Mouse (Mus musculus): Measurements from ENCODE around the gene Eng. TPM values are rescaled to one million over a fixed set of nuclear protein-coding genes. Genes with fewer than 3 reads are reported as not detected.

The Eng gene
- polyA plus RNA-seq, 1 experiment from 2014 or later: 20.6 TPM

DNA sequence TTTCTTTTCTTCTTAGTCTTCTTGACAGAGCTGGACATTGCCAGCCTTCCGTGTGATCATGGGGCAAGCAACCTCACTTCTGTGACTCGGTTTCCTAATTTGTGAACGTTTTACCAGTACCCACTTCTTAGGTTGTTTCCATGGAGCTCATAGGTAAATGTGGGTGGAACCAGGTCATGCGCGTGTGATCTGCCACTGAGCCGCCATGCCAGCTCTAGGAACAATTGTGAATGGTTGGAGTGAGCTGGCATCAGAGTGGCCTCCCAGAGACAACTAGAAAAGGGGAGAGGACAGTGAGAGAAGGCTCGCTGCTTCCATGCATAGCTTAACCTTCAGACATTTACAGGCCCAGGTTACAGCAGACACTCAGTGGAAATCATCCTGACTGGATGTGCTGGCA, 21.8 kb downstream of the Eng start:
- WGBS (ENCODE audit: insufficient replicate concordance): 84% methylated on average over 7 of the region's 7 CpGs
- Histone ChIP-seq H3K27ac (no peak overlapping the region), H3K4me2 (no peak overlapping the region)

DNA sequence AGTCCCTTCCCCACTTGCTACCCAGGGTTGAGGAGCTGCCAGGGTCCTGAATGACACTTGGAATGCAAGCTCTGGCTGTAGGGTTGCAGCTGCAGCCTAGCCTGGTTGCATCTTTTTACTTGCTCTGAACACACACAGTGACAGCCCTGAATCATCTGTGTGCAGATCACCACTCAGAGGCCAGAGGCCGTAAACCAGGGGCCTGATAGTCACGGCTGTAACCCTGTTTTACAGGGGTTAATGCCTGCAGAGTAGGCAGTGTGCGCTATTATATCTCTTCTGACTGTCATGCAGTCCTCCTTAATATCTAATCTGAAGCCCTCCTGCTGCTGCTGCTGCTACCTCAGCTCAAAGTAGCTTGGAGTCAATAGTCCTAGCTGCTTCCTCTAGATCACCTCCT, 23.5 kb downstream of the Eng start:
- peak; percentile 79 for ATAC-seq (ENCODE audit: low read depth)
- H3K9me3 ChIP-seq (replicated peaks): no peaks in the 10 kb centered on the region
- peaks cover 29% of the 10 kb centered on the region for H3K36me3 ChIP-seq
- H3K4me2 ChIP-seq: no peak overlapping the region
- no peak overlapping the region for H3K4me3 ChIP-seq (replicated peaks)
- H3K27me3 ChIP-seq: no peaks in the 10 kb centered on the region
- DNase-seq: no peak
- WGBS (ENCODE audit: insufficient replicate concordance): 24% methylated on average over 3 of the region's 3 CpGs
- H3K27ac ChIP-seq: peak overlapping the region; percentile 14; the same call in 1 of the 2 replicates
- peaks cover 50% of the 10 kb centered on the region for H3K4me1 ChIP-seq (replicated peaks)
- H3K9ac ChIP-seq: no peak overlapping the region

More for the DNA sequence above, 21.8 kb downstream of the Eng start:
- Histone ChIP-seq H3K4me1 (replicated peaks) (peaks cover 45% of the 10 kb centered on the region), H3K9me3 (replicated peaks) (no peaks in the 10 kb centered on the region), H3K36me3 (peaks cover 16% of the 10 kb centered on the region), H3K9ac (no peak overlapping the region), H3K27me3 (no peaks in the 10 kb centered on the region), H3K4me3 (replicated peaks) (no peak overlapping the region)
- no peak for DNase-seq
- ATAC-seq (ENCODE audit: low read depth): no peak

DNA sequence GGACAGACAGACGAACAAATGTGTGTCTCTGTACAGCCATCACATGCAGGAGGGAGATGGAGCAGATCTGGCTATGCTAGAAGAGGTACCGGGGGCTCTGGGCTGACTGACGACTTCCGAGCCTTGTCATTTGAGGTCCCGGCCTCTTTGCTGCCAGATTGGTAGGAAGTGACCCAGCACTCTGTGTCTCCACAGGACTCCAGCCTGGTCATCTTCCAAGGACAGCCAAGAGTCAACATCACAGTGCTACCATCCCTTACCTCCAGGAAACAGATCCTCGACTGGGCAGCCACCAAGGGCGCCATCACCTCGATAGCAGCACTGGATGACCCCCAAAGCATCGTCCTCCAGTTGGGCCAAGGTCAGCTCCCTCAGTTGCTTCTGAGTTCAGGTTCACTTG, 24.8 kb downstream of the Eng start:
- no peak overlapping the region for H3K27ac ChIP-seq
- no peak overlapping the region for H3K9ac ChIP-seq
- H3K27me3 ChIP-seq: no peaks in the 10 kb centered on the region
- ATAC-seq (ENCODE audit: low read depth) (no peak), DNase-seq (no peak)
- no peak overlapping the region for H3K4me3 ChIP-seq (replicated peaks)
- peaks cover 38% of the 10 kb centered on the region for H3K36me3 ChIP-seq
- peaks cover 38% of the 10 kb centered on the region for H3K4me1 ChIP-seq (replicated peaks)
- H3K9me3 ChIP-seq (replicated peaks): no peaks in the 10 kb centered on the region
- no peak overlapping the region for H3K4me2 ChIP-seq
- 79% methylated on average over 9 of the region's 9 CpGs for WGBS (ENCODE audit: insufficient replicate concordance)

DNA sequence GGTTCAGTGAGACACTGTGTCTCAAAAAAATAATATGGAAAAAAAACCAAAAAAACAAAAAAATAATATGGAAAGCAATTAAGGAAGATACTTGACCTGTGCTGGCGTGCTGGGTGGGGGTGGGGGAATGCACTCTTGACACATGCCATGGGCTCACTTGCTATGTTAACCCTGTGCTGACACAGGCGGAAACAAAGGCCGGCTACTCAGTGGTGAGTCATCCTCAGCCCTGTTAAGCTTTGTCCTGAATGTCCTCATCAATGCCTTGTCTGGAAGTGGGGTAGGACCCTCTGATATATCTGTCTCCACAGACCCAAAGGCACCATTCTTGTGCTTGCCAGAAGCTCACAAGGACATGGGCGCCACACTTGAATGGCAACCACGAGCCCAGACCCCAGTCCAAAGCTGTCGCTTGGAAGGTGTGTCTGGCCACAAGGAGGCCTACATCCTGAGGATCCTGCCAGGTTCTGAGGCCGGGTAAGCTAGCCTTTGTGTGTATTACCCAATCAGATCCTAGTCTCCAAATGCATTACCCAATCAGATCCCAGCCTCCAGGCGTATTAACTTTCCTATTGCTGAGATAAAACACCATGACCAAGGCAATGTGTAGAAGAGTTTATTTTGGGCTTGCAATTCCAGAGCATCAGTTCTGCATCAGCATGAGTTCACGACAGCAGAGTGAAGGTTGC, 25.7 kb downstream of the Eng start:
- Histone ChIP-seq H3K9ac (no peak overlapping the region), H3K27me3 (no peaks in the 10 kb centered on the region), H3K27ac (no peak overlapping the region), H3K4me2 (no peak overlapping the region), H3K4me3 (replicated peaks) (no peak overlapping the region), H3K36me3 (peaks cover 38% of the 10 kb centered on the region), H3K9me3 (replicated peaks) (peaks cover 3% of the 10 kb centered on the region; the same call in 1 of the 2 replicates), H3K4me1 (replicated peaks) (peaks cover 36% of the 10 kb centered on the region)
- ATAC-seq (ENCODE audit: low read depth): no peak
- DNase-seq: no peak
- WGBS (ENCODE audit: insufficient replicate concordance): 69% methylated on average over 9 of the region's 9 CpGs

DNA sequence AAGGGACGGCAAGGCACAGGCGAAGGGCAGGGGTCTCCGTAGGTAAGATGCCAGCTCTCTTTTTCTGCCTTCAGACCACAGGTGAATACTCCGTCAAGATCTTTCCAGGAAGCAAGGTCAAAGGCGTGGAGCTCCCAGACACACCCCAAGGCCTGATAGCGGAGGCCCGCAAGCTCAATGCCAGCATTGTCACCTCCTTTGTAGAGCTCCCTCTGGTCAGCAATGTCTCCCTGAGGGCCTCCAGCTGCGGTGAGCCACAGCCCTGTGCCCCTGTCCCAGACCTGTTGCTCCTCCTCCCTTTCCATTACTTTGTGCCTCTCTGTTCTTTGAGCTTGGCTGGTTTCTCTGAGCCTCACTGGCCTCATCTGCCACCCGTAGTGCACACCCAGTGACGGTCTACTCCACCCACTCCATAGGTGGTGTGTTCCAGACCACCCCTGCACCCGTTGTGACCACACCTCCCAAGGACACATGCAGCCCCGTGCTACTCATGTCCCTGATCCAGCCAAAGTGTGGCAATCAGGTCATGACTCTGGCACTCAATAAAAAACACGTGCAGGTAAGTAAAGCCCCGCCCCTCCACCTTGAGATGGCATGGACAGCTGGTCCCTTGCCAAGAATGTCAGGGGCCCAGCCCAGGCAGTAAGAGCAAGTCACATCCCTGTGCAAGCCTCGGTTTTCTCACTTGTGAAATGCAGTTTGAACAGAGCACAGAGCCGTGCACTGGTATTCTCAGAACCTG, 27.0 kb downstream of the Eng start:
- Histone ChIP-seq H3K4me2 (peak overlapping the region; percentile 13; the same call in 1 of the 2 replicates), H3K4me3 (replicated peaks) (no peak overlapping the region), H3K9me3 (replicated peaks) (peaks cover 3% of the 10 kb centered on the region; the same call in 1 of the 2 replicates), H3K27me3 (no peaks in the 10 kb centered on the region), H3K27ac (peak overlapping the region; percentile 54; the same call in 1 of the 2 replicates), H3K36me3 (peaks cover 38% of the 10 kb centered on the region), H3K4me1 (replicated peaks) (peaks cover 36% of the 10 kb centered on the region), H3K9ac (no peak overlapping the region)
- DNase-seq: no peak
- peak; percentile 63 for ATAC-seq (ENCODE audit: low read depth)
- WGBS (ENCODE audit: insufficient replicate concordance): 45% methylated on average over 16 of the region's 16 CpGs

DNA sequence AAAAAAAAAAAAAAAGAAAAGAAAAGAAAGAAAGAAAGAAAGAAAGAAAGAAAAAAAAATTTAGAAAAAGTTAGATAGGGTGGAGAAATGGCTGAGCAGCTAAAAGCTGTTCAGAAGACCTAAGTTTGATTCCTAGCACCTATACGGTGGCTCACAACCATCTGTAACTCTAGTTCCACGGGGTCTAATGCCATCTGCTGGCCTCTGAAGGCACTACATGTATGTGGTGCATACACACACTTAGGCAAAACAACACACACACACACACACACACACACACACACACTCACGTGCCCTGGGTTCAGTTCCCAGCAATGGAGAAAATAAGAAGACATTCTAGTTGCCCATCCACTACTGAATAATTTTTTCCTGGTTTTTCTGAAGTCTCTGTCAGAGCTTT, 30.4 kb downstream of the Eng start:
- Histone ChIP-seq H3K4me2 (no peak overlapping the region), H3K9me3 (replicated peaks) (peaks cover 3% of the 10 kb centered on the region; the same call in 1 of the 2 replicates), H3K27ac (no peak overlapping the region), H3K4me1 (replicated peaks) (peaks cover 22% of the 10 kb centered on the region), H3K36me3 (peaks cover 45% of the 10 kb centered on the region), H3K9ac (no peak overlapping the region), H3K4me3 (replicated peaks) (no peak overlapping the region), H3K27me3 (no peaks in the 10 kb centered on the region)
- ATAC-seq (ENCODE audit: low read depth): no peak
- WGBS (ENCODE audit: insufficient replicate concordance): 82% methylated on average over 3 of the region's 3 CpGs
- no peak for DNase-seq

DNA sequence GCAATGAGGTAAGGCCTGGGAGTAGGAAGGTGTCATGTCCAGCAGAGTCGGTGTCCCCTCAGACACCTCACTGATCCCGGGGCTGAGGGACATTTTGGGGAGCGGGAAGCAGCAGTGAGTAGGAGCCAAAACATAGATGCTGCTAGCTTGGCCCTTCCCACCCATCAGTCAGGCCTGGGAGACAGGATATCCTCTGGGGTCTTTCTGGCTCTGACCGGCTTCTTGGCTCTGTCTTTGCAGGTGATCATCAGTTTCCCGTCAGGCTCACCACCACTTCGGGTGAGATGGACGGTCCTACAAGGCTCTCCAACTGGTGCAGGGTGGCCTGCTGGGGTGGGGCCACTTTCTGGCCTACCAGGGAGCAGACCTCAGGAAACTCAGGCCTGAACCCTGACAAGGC, 31.3 kb downstream of the Eng start:
- H3K36me3 ChIP-seq: peaks cover 43% of the 10 kb centered on the region
- ATAC-seq (ENCODE audit: low read depth): no peak
- 90% methylated on average over 7 of the region's 7 CpGs for WGBS (ENCODE audit: insufficient replicate concordance)

DNA sequence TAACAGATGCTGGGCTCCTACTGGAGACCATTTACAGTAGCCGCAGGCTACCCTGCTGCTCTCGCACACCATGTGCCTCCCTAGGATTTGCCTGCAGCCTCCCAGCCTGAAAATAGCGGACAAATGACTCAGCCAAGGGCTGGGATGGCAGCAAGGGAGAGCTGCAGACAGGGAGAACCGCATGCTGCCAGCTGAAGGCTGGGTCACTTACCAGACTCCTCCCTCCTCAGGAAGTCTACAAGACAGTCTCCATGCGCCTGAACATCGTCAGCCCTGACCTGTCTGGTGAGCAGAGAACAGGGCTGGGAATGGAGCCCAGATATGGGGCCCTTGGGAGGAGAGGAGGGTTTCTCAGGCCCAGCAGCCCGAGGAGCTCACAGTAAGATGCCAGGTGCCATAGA, 33.7 kb downstream of the Eng start:
- H3K9me3 ChIP-seq (replicated peaks): peaks cover 3% of the 10 kb centered on the region; the same call in 1 of the 2 replicates
- no peak overlapping the region for H3K9ac ChIP-seq
- 60% methylated on average over 7 of the region's 7 CpGs for WGBS (ENCODE audit: insufficient replicate concordance)
- no peaks in the 10 kb centered on the region for H3K27me3 ChIP-seq
- H3K4me2 ChIP-seq: no peak overlapping the region
- peaks cover 50% of the 10 kb centered on the region for H3K36me3 ChIP-seq
- DNase-seq (no peak), ATAC-seq (ENCODE audit: low read depth) (no peak)
- no peak overlapping the region for H3K4me3 ChIP-seq (replicated peaks)
- no peak overlapping the region for H3K27ac ChIP-seq
- H3K4me1 ChIP-seq (replicated peaks): peaks cover 3% of the 10 kb centered on the region; the same call in 1 of the 2 replicates

More for the DNA sequence above, 31.3 kb downstream of the Eng start:
- H3K27me3 ChIP-seq: no peaks in the 10 kb centered on the region
- H3K4me3 ChIP-seq (replicated peaks): no peak overlapping the region
- H3K9me3 ChIP-seq (replicated peaks): peaks cover 3% of the 10 kb centered on the region; the same call in 1 of the 2 replicates
- DNase-seq: no peak
- no peak overlapping the region for H3K9ac ChIP-seq
- no peak overlapping the region for H3K27ac ChIP-seq
- peaks cover 14% of the 10 kb centered on the region for H3K4me1 ChIP-seq (replicated peaks)
- H3K4me2 ChIP-seq: no peak overlapping the region

DNA sequence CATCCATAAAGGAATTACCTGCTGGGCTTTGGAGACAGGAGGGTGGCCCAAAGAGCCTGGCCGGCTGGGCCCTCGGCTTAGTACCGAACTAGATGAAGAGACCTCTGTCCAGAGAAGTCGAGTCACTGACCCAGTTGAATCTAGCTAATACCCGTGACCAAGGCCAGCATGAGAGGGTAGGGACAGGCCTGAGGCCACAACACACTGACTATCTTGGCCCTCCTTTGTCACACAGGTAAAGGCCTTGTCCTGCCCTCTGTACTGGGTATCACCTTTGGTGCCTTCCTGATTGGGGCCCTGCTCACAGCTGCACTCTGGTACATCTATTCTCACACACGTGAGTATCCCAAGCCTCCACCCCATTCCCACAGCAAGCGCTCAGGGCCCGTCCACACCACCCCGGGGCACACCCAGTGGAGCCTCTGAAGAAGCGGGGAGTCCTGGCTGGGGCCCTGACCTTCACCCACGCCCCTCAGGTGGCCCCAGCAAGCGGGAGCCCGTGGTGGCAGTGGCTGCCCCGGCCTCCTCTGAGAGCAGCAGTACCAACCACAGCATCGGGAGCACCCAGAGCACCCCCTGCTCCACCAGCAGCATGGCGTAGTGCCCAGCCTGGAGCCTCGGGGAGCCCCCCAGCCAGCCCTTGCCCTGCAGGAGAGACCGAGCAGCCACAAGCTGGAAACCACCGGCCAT, 34.7 kb downstream of the Eng start:
- H3K4me2 ChIP-seq: no peak overlapping the region
- H3K9me3 ChIP-seq (replicated peaks): peaks cover 3% of the 10 kb centered on the region; the same call in 1 of the 2 replicates
- peaks cover 52% of the 10 kb centered on the region for H3K36me3 ChIP-seq
- no peak overlapping the region for H3K27ac ChIP-seq
- no peak overlapping the region for H3K4me3 ChIP-seq (replicated peaks)
- H3K27me3 ChIP-seq: no peaks in the 10 kb centered on the region
- no peak for ATAC-seq (ENCODE audit: low read depth)
- no peak for DNase-seq
- no peak overlapping the region for H3K9ac ChIP-seq
- H3K4me1 ChIP-seq (replicated peaks): peaks cover 3% of the 10 kb centered on the region; the same call in 1 of the 2 replicates
- WGBS (ENCODE audit: insufficient replicate concordance): 79% methylated on average over 19 of the region's 19 CpGs

DNA sequence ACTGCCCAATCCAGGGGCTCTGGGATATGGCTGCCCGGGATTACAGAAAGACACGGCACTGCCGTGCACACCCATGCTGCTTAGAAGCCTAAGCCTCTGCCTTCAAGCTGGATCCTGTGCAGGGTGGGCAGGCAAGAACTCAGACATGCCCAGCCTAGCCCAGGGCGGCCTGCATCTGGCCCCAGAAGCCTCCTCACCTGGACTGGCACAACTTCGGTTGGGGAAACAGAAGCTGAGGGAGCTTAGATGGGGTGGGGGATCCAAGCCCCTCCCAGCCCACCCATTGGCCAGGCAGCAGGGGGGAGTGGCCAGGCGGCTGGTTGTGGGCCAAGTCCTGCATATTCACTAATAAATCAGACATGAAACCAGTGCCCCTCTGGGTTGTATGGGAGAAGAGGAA, 35.4 kb downstream of the Eng start:
- no peak for ATAC-seq (ENCODE audit: low read depth)
- H3K4me2 ChIP-seq: no peak overlapping the region
- 65% methylated on average over 6 of the region's 6 CpGs for WGBS (ENCODE audit: insufficient replicate concordance)

More for the DNA sequence above, 35.4 kb downstream of the Eng start:
- Histone ChIP-seq H3K27me3 (no peaks in the 10 kb centered on the region), H3K27ac (no peak overlapping the region), H3K4me3 (replicated peaks) (no peak overlapping the region), H3K4me1 (replicated peaks) (peaks cover 3% of the 10 kb centered on the region; the same call in 1 of the 2 replicates), H3K9me3 (replicated peaks) (peaks cover 2% of the 10 kb centered on the region; the same call in 1 of the 2 replicates), H3K36me3 (peaks cover 59% of the 10 kb centered on the region), H3K9ac (no peak overlapping the region)
- no peak for DNase-seq

Data from liver, embryonic 13.5 days (tissue).